Mouse (Mus musculus): ENCODE measurements around the gene Mier2. TPM values are rescaled to one million over a fixed set of nuclear protein-coding genes. Genes with fewer than 3 reads are reported as not detected.

The Mier2 gene
- polyA plus RNA-seq, 1 experiment from 2014 or later: 15.6 TPM

DNA sequence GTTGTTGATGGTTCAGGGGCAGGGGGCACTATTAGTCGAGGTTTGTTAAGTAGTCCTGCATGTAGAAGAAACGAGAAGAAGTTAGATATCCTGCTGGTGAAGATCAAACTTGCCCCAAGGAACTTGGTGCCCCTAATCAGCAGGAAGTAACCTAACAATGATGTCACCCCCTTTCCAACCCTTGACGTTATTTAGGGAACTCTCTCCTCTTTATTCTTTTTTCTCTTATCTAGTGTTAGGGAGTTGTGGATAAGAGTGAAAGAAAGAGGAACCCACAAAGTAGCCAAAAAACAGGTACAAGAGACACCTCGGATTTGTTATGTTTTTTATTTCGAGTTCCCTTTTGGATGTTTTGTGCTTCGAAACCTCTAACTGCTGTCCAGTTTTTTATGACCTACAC is 39.1 kb upstream of the Mier2 start:
- 46% methylated on average over 6 of the region's 6 CpGs for WGBS
- TF ChIP-seq CTCF (IDR thresholded peaks at IDR 0.05; ENCODE audit: low read depth): no peak
- no peak for ATAC-seq

DNA sequence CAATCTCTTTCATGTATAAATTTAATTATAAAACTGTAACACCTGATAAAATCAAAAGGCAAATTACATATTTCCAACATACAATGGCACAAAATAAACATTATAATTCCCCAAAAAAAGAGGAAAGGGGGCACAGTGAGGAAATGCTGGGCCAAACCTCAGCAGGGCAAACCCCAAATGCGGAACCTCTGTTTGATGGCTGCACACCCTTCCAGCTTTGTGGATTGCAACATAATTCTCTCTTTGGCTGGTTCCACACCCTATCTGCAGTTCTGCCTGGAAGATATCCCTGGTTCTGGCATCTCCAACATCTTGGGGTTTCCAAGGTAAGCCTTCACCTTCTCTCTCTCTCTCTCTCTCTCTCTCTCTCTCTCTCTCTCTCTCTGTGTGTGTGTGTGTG is 35.7 kb upstream of the Mier2 start:
- no peak for TF ChIP-seq CTCF (IDR thresholded peaks at IDR 0.05; ENCODE audit: low read depth)

More for the DNA sequence above, 39.1 kb upstream of the Mier2 start:
- 0 out of 2 replicates have a peak, but pooled peaks cover 6% of the 10 kb centered on the region for H3K27me3 ChIP-seq (replicated peaks; ENCODE audit: control insufficient read depth, insufficient read depth, low read length)
- H3K4me3 ChIP-seq (ENCODE audit: low read depth, low read length): no peak overlapping the region
- H3K4me1 ChIP-seq (replicated peaks; ENCODE audit: control insufficient read depth, insufficient read depth, low read length): no peaks in the 10 kb centered on the region
- no peaks in the 10 kb centered on the region for H3K36me3 ChIP-seq (ENCODE audit: control insufficient read depth, insufficient read depth)
- no peak overlapping the region for H3K27ac ChIP-seq (ENCODE audit: low read depth, low read length)
- no peak overlapping the region for H3K4me2 ChIP-seq (replicated peaks; ENCODE audit: low read depth)
- no peaks in the 10 kb centered on the region for H3K9me3 ChIP-seq (ENCODE audit: control insufficient read depth)
- no peak overlapping the region for H3K9ac ChIP-seq (ENCODE audit: low read depth, low read length)

DNA sequence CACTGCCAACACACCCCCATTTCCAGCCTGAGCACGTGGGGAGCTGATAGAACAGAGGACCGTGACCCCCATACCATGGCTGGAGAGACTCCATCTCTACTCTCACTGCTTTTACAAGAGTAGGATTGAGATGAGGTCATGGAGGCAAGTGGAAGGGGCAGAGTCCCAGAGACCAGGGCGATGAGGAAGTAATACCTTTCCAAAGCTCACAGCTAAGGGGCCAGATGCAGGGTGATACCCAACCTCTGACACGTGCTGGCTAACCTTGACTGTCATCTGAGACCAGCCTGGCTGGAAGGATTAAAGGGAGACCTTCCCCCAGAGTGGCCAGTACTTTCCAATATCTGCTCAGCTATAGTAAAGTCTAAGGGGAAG is 32.7 kb upstream of the Mier2 start:
- Histone ChIP-seq H3K36me3 (ENCODE audit: control insufficient read depth, insufficient read depth) (no peaks in the 10 kb centered on the region), H3K9ac (ENCODE audit: low read depth, low read length) (no peak overlapping the region), H3K27me3 (replicated peaks; ENCODE audit: control insufficient read depth, insufficient read depth, low read length) (no peaks in the 10 kb centered on the region), H3K4me2 (replicated peaks; ENCODE audit: low read depth) (no peak overlapping the region), H3K4me1 (replicated peaks; ENCODE audit: control insufficient read depth, insufficient read depth, low read length) (no peaks in the 10 kb centered on the region), H3K4me3 (ENCODE audit: low read depth, low read length) (no peak overlapping the region), H3K9me3 (ENCODE audit: control insufficient read depth) (no peaks in the 10 kb centered on the region), H3K27ac (ENCODE audit: low read depth, low read length) (no peak overlapping the region)
- ATAC-seq: peak; percentile 79
- 49% methylated on average over 4 of the region's 4 CpGs for WGBS
- TF ChIP-seq CTCF (IDR thresholded peaks at IDR 0.05; ENCODE audit: low read depth): no peak

More for the DNA sequence above, 35.7 kb upstream of the Mier2 start:
- Histone ChIP-seq H3K4me3 (ENCODE audit: low read depth, low read length) (no peak overlapping the region), H3K36me3 (ENCODE audit: control insufficient read depth, insufficient read depth) (no peaks in the 10 kb centered on the region), H3K27me3 (replicated peaks; ENCODE audit: control insufficient read depth, insufficient read depth, low read length) (0 out of 2 replicates have a peak, but pooled peaks cover 6% of the 10 kb centered on the region), H3K9ac (ENCODE audit: low read depth, low read length) (no peak overlapping the region), H3K4me1 (replicated peaks; ENCODE audit: control insufficient read depth, insufficient read depth, low read length) (no peaks in the 10 kb centered on the region), H3K27ac (ENCODE audit: low read depth, low read length) (no peak overlapping the region), H3K4me2 (replicated peaks; ENCODE audit: low read depth) (no peak overlapping the region), H3K9me3 (ENCODE audit: control insufficient read depth) (no peaks in the 10 kb centered on the region)
- WGBS: 93% methylated on average over 1 of the region's 1 CpGs
- no peak for ATAC-seq

DNA sequence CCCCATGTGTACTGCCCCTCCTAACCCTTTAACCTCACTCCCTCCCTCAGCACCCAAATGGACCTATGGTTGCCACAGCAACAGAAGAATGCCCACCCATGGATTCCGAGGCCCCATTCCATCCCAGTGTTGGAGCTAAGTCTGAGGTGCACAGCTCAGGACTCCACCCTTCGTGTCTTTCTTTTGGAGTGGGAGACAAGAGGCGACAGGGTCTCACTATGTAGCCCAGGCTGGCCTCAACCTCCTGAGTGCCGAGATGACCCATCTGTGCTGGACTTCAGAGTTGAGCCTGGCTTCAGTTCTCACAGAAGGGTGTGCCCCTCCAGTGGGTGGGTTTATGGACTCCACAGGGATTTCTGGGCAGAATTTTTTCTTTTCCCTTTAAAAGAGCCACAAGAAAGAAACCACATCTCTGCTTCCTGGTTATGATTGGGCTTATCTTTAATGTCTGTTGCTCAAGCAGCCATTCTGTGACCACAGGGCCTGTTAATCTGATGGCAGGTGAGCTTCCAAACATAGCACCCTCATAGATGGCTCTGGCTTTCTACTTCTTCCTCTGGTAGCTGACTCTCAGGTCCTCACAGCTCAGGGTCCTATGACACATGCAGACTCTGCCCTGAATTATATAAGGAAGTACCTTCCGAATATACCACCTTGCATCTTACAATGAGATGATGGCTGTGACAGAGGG is 32.2 kb upstream of the Mier2 start, which contains the start of gene Theg:
Theg (minus strand) TSS at position 271 of the 691 bp plus-strand sequence.
- H3K4me1 ChIP-seq (replicated peaks; ENCODE audit: control insufficient read depth, insufficient read depth, low read length): no peaks in the 10 kb centered on the region
- H3K4me2 ChIP-seq (replicated peaks; ENCODE audit: low read depth): no peak within 1 kb of the TSS
- H3K27me3 ChIP-seq (replicated peaks; ENCODE audit: control insufficient read depth, insufficient read depth, low read length): no peaks in the 10 kb centered on the region
- ATAC-seq: peak; percentile 41
- H3K36me3 ChIP-seq (ENCODE audit: control insufficient read depth, insufficient read depth): no peaks in the 10 kb centered on the region
- no peak within 1 kb of the TSS for H3K27ac ChIP-seq (ENCODE audit: low read depth, low read length)
- H3K4me3 ChIP-seq (ENCODE audit: low read depth, low read length): no peak within 1 kb of the TSS
- TF ChIP-seq CTCF (IDR thresholded peaks at IDR 0.05; ENCODE audit: low read depth): no peak
- H3K9ac ChIP-seq (ENCODE audit: low read depth, low read length): no peak within 1 kb of the TSS
- H3K9me3 ChIP-seq (ENCODE audit: control insufficient read depth): no peaks in the 10 kb centered on the region
- WGBS: 82% methylated on average over 5 of the region's 5 CpGs

DNA sequence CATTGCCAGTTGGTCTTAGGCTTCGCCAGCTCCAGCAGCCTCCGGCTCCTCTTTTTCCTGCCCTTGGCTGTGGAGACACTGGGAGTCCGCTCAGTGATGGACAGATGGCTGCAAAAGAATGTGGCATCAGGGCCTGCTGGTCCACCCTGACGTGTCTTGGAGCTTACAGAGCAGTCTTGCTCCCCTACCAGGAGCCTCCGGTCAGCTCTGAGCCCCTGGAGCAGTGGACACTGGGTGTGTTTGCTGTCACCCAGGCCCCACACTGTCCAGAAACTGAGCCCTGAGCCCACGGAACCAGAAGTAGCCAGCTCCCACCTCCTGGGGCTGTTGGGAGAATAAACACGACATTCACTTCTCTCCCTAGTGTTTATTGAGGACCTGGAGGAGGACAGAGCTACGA is 31.2 kb upstream of the Mier2 start:
- WGBS: 78% methylated on average over 8 of the region's 8 CpGs
- H3K4me2 ChIP-seq (replicated peaks; ENCODE audit: low read depth): no peak overlapping the region
- no peak for TF ChIP-seq CTCF (IDR thresholded peaks at IDR 0.05; ENCODE audit: low read depth)
- no peak overlapping the region for H3K9ac ChIP-seq (ENCODE audit: low read depth, low read length)
- no peak overlapping the region for H3K4me3 ChIP-seq (ENCODE audit: low read depth, low read length)
- ATAC-seq: no peak
- H3K27me3 ChIP-seq (replicated peaks; ENCODE audit: control insufficient read depth, insufficient read depth, low read length): no peaks in the 10 kb centered on the region
- no peaks in the 10 kb centered on the region for H3K9me3 ChIP-seq (ENCODE audit: control insufficient read depth)
- no peak overlapping the region for H3K27ac ChIP-seq (ENCODE audit: low read depth, low read length)
- H3K36me3 ChIP-seq (ENCODE audit: control insufficient read depth, insufficient read depth): no peaks in the 10 kb centered on the region
- H3K4me1 ChIP-seq (replicated peaks; ENCODE audit: control insufficient read depth, insufficient read depth, low read length): no peaks in the 10 kb centered on the region

DNA sequence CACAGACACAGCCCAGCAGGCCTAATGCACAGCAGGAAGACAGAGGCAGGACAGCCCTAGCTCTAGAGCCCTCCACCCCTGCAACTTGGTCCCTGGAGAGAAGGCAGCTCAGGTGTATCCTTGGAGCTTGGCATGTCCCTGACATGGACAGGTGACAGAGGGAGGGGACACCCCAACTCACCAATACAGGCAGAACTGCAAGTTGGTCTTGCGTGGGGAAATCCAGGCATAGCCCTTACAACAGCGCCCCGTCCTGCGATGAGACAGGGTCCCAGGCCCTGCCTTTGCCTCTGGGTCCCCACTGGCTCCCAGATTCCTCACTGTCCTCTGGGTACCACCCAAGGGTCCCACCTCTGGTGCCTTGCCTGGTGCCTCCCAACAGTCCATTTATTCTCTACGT is 30.7 kb upstream of the Mier2 start:
- no peak overlapping the region for H3K9ac ChIP-seq (ENCODE audit: low read depth, low read length)
- no peak for ATAC-seq
- no peaks in the 10 kb centered on the region for H3K9me3 ChIP-seq (ENCODE audit: control insufficient read depth)
- H3K27ac ChIP-seq (ENCODE audit: low read depth, low read length): no peak overlapping the region
- no peak overlapping the region for H3K4me2 ChIP-seq (replicated peaks; ENCODE audit: low read depth)
- no peak for TF ChIP-seq CTCF (IDR thresholded peaks at IDR 0.05; ENCODE audit: low read depth)
- no peak overlapping the region for H3K4me3 ChIP-seq (ENCODE audit: low read depth, low read length)
- H3K36me3 ChIP-seq (ENCODE audit: control insufficient read depth, insufficient read depth): no peaks in the 10 kb centered on the region
- H3K4me1 ChIP-seq (replicated peaks; ENCODE audit: control insufficient read depth, insufficient read depth, low read length): no peaks in the 10 kb centered on the region
- WGBS: 100% methylated on average over 5 of the region's 5 CpGs
- no peaks in the 10 kb centered on the region for H3K27me3 ChIP-seq (replicated peaks; ENCODE audit: control insufficient read depth, insufficient read depth, low read length)

Data from intestine, postnatal 0 days (tissue).